Mouse (Mus musculus): Measurements from ENCODE around the gene Ifna9. TPM values are rescaled to one million over a fixed set of nuclear protein-coding genes. Genes with fewer than 3 reads are reported as not detected.
"Not testable (repeated sequence)": the region's sequence is repeated elsewhere in the genome, so short reads cannot be mapped to it uniquely, and the experiment has no call there.

The Ifna9 gene
- not detected for total RNA-seq (2021)
- long read RNA-seq, experiment 1: 0 reads
- long read RNA-seq, experiment 2: 0 reads

DNA sequence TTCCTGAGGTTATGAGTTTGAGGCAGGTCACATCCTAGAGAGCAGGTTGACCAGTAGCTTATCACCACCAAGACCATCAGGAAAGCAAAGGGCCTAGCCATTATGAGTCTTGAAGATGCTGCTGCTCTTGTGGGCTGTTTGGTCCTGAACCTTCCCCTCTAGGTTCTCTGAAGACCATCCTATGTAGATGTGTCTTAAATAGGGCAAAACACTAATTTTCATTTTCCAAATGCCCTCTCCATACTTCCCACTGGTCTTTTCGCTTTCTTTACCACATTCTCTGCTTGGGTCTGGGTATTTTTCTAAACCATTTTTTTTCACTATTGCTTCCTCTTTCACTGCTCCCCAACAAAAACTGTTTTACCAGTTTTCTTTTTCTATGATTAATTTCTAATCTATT, at the start of gene Ifna9:
Gene Ifna9 (minus strand): TSS at position 101 of the 400 bp plus-strand sequence.
- intact Hi-C loops (cut with DNase I): no loop called here
- DNase-seq: no peak

DNA sequence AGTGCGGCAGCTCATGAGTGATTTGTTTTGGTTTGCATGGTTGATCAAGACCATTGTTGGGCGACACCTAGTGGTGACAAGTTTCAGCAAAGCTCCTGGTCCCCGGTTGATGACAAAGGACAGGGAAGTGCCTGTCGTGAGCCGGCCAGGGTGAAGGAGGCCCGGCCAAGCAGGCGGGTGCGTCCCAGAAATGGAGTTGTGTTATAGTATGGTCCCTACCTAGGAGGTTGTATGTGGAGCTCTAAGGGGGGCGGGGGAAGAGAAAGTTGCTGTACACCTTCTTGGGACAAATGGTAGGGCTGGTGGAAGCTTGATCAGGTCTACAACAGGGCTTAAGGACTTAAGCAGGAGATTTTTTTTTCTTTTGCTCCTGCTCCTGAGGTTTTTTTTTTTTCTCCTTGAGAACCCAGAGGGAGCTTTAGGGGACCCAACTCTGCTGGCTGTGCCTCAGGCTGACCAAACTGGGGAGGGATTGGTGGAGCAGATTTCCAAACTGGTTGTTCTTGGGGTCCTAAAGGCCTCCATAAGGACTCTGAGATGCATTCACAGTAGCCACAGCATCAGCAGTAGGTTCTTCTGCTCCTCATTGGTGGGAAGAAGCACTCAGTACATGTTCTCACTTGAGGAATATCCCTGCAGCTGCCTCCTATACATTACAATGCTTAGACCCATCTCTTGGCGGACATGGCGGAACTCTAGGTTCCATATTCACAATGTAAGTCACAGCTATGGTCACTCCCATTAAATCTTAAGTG, 49.1 kb upstream of the Ifna9 start:
- peak; percentile 97 to 100 for DNase-seq
- intact Hi-C loops (cut with DNase I): no loop called here

DNA sequence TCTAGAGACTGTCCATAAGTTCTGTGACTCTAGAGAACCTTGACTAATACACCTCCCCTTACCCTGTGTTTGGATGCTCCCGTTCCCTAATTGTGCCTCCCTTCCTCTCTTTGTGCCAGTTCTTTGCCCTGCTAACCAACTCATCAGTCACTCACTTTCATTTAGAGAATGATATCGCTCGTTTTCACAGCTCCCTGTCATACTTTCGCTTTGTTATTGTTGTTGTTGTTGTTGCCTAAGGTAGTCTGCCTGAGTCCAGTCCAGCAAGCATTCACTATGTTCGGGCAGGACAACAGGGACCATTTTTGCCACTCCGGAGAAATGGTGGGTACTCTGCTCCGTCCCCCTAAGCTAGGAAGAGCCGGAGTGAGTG, 48.5 kb upstream of the Ifna9 start:
- intact Hi-C loops (cut with DNase I): no loop called here
- DNase-seq: no peak

DNA sequence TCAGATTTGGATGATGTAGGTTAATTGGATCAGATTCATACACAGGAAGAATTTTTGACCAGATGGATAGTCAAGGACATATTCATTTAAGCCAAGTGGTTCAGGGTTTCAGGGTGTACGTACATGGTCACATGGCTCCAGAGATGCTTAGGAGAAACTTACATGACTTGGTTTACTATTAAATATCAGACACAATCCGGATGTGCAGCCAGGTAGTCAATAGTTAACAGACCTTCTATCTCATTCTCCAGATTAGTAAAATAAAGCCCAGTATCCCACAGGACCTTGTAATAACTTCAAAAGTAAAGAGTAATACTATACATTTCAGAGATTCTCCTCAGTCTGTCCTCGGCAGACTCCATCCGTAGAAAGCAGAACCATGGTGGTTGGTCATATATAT, 42.1 kb upstream of the Ifna9 start, which contains the start of gene C87499:
Gene C87499 (minus strand): TSS at position 101 of the 400 bp plus-strand sequence.
- no peak for DNase-seq
- intact Hi-C loops (cut with DNase I): no loop called here

DNA sequence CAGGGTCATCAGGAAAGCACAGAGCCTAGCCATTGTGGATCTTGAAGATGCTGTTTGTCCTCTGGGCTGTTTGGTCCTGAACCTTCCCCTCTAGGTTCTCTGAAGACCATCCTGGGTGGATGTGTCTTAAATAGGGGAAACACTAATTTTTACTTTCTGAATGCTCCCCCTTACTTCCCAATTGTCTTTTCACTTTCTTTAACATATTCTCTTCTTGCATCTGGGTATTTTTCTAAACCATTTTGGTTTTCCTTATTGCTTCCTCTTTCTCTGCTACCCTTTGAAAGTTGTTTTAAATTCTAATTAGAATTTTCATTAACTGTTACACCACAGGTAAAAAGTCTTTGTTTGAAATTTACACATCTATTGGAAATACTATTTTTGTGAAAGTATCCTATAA, 11.1 kb upstream of the Ifna9 start, which contains the start of gene Ifna12:
Gene Ifna12 (minus strand): TSS at position 101 of the 400 bp plus-strand sequence.
- DNase-seq: no peak
- intact Hi-C loops (cut with DNase I): no loop called here

DNA sequence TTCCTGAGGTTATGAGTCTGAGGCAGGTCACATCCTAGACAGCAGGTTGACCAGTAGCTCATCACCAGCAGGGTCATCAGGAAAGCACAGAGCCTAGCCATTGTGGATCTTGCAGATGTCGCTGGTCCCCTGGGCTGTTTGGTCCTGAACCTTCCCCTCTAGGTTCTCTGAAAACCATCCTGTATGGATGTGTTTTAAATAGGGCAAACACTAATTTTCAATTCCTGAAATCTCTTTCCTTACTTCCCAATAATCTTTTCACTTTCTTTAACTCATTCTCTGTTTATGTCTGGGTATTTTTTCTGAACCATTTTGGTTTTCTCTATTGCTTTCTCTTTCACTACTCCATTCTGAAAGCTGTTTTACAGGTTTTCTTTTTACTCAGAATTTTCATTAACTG, 20.5 kb downstream of the Ifna9 start, which contains the start of gene Ifna14:
Gene Ifna14 (minus strand): TSS at position 101 of the 400 bp plus-strand sequence.
- DNase-seq: no peak
- intact Hi-C loops (cut with DNase I): no loop called here

DNA sequence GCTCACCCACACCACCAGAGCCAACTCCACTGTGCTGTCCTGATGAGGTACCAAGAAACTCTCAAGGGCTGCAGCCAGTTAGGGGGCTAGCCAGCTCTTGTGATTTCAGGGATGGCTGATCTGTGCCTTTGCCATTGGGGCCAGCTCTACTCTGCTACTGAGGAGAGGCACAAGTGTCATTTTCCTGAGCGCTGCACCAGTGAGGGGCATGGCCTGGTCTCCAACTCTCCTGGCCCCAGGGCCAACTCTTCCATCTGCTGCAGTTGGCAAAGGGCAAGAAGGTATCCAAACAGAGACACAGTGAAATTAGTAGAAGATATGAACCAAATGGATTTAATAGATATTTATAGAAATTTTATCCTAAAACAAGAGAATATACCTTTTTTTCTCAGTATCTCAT, 30.4 kb downstream of the Ifna9 start:
- DNase-seq: no peak
- intact Hi-C loops (cut with DNase I): no loop called here

DNA sequence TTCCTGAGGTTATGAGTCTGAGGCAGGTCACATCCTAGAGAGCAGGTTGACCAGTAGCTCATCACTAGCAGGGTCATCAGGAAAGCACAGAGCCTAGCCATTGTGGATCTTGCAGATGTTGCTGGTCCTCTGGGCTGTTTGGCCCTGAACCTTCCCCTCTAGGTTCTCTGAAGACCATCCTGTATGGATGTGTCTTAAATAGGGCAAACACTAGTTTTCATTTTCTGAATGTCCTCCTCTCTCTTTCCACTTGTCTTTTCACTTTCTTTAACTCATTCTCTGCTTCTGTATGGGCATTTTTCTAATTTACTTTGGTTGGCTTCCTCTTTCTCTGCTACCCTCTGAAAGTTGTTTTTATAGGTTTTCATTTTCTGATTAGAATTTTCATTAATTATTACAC, 34.0 kb downstream of the Ifna9 start, which contains the start of gene Ifna15:
Gene Ifna15 (minus strand): TSS at position 101 of the 400 bp plus-strand sequence.
- DNase-seq; intact Hi-C loops (cut with DNase I): not testable (repeated sequence)

DNA sequence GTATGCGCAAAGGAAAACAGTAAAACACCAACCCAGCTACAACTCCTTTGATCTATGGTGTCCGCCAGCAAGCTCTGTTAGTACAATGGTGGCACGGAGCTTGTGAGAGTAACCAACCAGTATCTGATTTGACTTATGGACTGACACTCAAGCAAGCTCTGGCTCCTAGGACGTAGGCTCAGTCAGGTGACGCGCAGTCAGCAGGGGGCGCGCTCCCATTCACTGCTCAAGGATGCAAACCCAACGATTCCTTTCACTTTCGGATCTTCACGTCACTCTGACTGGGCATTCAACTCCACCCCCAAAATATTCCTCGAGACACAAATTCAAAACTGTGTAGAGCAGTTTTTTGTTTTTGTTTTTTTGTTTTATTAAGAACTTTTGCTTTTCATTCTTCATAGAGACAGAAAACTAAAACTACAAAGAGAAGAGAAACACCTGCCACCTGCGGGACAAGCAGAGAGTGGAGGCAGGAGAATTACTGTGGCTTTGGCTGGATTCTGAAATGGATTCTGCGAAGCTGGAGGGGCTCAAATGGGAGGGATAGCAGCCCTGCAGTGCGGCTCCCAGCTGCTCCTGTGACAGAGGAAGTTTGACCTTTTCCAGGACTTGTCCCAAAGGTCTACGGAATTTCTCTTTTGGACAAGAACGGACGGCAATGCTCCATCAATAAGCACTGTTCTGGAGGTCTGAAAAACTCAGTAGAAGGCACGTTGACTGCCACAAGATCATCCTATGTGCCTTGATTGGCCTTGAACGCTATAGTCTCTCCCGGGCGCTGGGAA, 41.8 kb downstream of the Ifna9 start:
- DNase-seq: peak; percentile 78 to 82
- intact Hi-C loops (cut with DNase I): loop anchor here (5.0 kb wide), 1 partner anchor 87 kb away; no protein-coding TSS in a partner anchor

DNA sequence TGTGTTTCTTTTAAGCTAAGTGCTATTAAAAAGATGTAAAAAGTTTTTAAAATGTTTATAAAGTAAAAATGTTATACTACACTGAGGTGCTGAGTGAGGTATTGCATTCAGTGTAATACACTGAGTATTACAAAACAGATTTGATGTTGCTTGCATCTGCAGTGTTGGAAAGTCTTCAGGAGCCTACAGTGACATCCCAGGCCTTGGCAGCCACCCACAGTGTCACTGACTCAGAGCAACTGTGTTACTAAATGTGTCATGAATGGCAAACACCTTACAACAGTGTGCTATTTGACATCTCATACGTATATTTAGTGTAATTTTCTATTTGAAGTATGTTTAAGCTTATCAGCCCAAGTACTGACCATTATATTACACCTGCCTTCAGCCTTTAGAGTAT, 44.2 kb downstream of the Ifna9 start:
- intact Hi-C loops (cut with DNase I): loop anchor here (5.0 kb wide), 1 partner anchor 241 kb away; no protein-coding TSS in a partner anchor
- no peak for DNase-seq

DNA sequence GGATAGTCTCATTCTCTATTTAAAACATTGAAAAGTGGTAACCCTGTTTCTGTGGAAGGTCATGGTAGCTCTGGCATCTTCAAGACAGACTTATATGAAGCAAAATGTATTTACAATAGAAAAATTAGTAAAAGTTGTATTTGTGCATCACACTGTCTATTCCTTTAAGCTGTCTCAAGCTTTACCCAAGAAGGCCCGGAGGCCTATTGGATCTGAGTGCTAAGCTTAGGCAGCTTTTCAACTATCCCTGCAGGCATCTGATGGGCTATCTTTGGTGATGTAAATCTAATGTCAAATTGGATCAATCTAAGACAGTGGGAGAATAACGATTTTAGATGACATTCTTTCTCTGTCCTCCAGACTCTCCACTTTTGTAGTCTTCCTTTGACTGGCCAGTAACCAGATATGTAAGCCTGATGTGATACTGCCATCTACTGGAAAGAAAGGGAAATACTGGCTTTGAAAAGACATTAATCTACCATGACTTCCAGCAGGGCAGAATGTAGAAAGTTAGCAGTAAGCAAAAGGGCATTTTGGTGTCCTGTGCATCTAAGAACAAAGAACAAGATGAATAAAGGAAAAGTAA, 48.4 kb downstream of the Ifna9 start:
- intact Hi-C loops (cut with DNase I): loop anchor here (2.0 to 5.0 kb wide), 5 partner anchors 21 to 1176 kb away; partner anchors contain the start of gene Ifnb1
- peak in 1 of 2 experiments; percentile 26 for DNase-seq

Other genes starting within 250 kb of the Ifna9 start
- gene Hacd4, start 153.5 kb downstream of the Ifna9 start, total RNA-seq (2021): 1 to 10 TPM; 5.3 to 5.8 TPM
- not detected for gene Ifnb1, start 69.6 kb downstream of the Ifna9 start, total RNA-seq (2021)
- not detected for gene Ifna15, start 34.1 kb downstream of the Ifna9 start, total RNA-seq (2021)
- gene Ifna14, start 20.6 kb downstream of the Ifna9 start, total RNA-seq (2021): not detected
- gene Ifna12, start 11.0 kb upstream of the Ifna9 start, total RNA-seq (2021): not detected
- not detected for gene C87499, start 42.0 kb upstream of the Ifna9 start, total RNA-seq (2021)
- gene Ifna13, start 52.1 kb upstream of the Ifna9 start, total RNA-seq (2021): not detected
- not detected for gene Ifna16, start 84.5 kb upstream of the Ifna9 start, total RNA-seq (2021)
- not detected for gene Ifna2, start 91.5 kb upstream of the Ifna9 start, total RNA-seq (2021)
- not detected for gene Ifnab, start 99.0 kb upstream of the Ifna9 start, total RNA-seq (2021)
- 1 to 10 TPM in 1 of 2 experiments, under 1 TPM in 1; 0.22 to 1.0 TPM for gene Gm26566, start 129.4 kb upstream of the Ifna9 start, total RNA-seq (2021)
- 10 to 100 TPM; 73.9 to 75.5 TPM for gene Klhl9, start 130.1 kb upstream of the Ifna9 start, total RNA-seq (2021)
- gene Gm13271, start 162.5 kb upstream of the Ifna9 start, total RNA-seq (2021): not detected
- not detected for gene Gm13283, start 167.7 kb upstream of the Ifna9 start, total RNA-seq (2021)
- not detected for gene Gm13290, start 181.4 kb upstream of the Ifna9 start, total RNA-seq (2021)
- not detected for gene Gm13289, start 184.5 kb upstream of the Ifna9 start, total RNA-seq (2021)
- not detected for gene Gm13272, start 187.5 kb upstream of the Ifna9 start, total RNA-seq (2021)
- not detected for gene Ifnz, start 189.7 kb upstream of the Ifna9 start, total RNA-seq (2021)
- not detected for gene Gm13276, start 193.3 kb upstream of the Ifna9 start, total RNA-seq (2021)
- gene Gm13277, start 196.2 kb upstream of the Ifna9 start, total RNA-seq (2021): not detected
- gene Gm13278, start 199.2 kb upstream of the Ifna9 start, total RNA-seq (2021): not detected
- not detected for gene Gm13275, start 202.1 kb upstream of the Ifna9 start, total RNA-seq (2021)
- gene Gm13279, start 205.0 kb upstream of the Ifna9 start, total RNA-seq (2021): not detected
- under 1 TPM; 0.19 to 0.22 TPM for gene Gm13285, start 207.3 kb upstream of the Ifna9 start, total RNA-seq (2021)
- gene Gm13287, start 210.9 kb upstream of the Ifna9 start, total RNA-seq (2021): not detected
- gene Gm13288, start 213.1 kb upstream of the Ifna9 start, total RNA-seq (2021): not detected
- gene Ifna7, start 223.8 kb upstream of the Ifna9 start, total RNA-seq (2021): not detected
- not detected for gene Ifna11, start 227.6 kb upstream of the Ifna9 start, total RNA-seq (2021)
- not detected for gene Ifna6, start 235.0 kb upstream of the Ifna9 start, total RNA-seq (2021)
- not detected for gene Ifna5, start 243.1 kb upstream of the Ifna9 start, total RNA-seq (2021)
- not detected for gene Ifna4, start 249.5 kb upstream of the Ifna9 start, total RNA-seq (2021)